In the genomic region with DNA sequence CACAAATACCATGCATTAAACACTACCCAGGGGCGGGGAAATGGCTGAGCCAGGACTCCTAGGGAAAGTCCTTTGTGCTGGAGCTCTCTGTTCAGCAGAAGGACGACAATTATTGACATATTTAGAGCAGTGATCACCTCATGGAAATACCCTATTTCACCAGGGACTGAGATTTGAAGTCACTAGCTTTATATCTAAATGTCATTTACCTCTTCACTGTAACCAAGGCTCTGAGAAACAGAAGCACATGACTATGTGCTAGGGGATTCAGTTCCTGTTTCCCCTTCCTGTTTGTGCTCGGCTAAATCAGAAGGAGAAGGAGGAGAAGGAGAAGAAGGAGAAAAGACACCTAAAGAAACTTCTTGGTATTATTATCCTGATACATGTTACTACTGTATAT, we compare ENCODE assay signal across 1 mouse cellular context.
A peak's percentile ranks its signal among the peaks of the same experiment; 100 is the strongest.
TF ChIP-seq lines count a peak whose summit lies in the region.

No protein-coding gene starts in this region.

TF ChIP-seq in MEL, 35 proteins besides CTCF, POLR2A, EP300 and RAD21:
- no peak for TF ChIP-seq CHD1 (IDR thresholded peaks at IDR 0.05; ENCODE audit: low read depth, low read length)
- TF ChIP-seq USF1 (IDR thresholded peaks at IDR 0.05; ENCODE audit: low read depth, low read length): peak; percentile 52; the same call in 1 of the 2 replicates
- no peak for TF ChIP-seq E2F4 (IDR thresholded peaks at IDR 0.05; ENCODE audit: borderline replicate concordance, low read depth, low read length)
- no peak for TF ChIP-seq NELFE (IDR thresholded peaks at IDR 0.05; ENCODE audit: low read depth, low read length)
- no peak for TF ChIP-seq TAL1 (IDR thresholded peaks at IDR 0.05; ENCODE audit: low read length)
- TF ChIP-seq TCF12 (IDR thresholded peaks at IDR 0.05; ENCODE audit: low read depth, low read length): no peak
- TF ChIP-seq ELF1 (IDR thresholded peaks at IDR 0.05; ENCODE audit: low read depth, low read length): no peak
- no peak for TF ChIP-seq JUND (IDR thresholded peaks at IDR 0.05; ENCODE audit: low read depth, low read length)
TF ChIP-seq in MEL: peak in this region for 1.
